Mouse (Mus musculus) bone marrow, adult 2 months (tissue): Measurements from ENCODE around the gene Ak2. TPM values are rescaled to one million over a fixed set of nuclear protein-coding genes. Genes with fewer than 3 reads are reported as not detected.

Experiments
- H3K27ac ChIP-seq: fragments of 200-500 bp; 2 replicates; pipeline ENCODE4 v1.5.1; 2012; ENCODE audit warnings: low read depth, mild to moderate bottlenecking, control low read depth, inconsistent platforms, low read length; ENCODE audit not compliant: control insufficient read depth, poor library complexity, insufficient read depth
- H3K4me1 ChIP-seq: fragments of 200-500 bp; 2 replicates; pipeline ENCODE4 v1.6.1; 2011; ENCODE audit warnings: low read length; ENCODE audit not compliant: control insufficient read depth, insufficient read depth
- H3K4me3 ChIP-seq: fragments of 200-500 bp; replicated peaks from 2 replicates; pipeline ENCODE3; 2011; ENCODE audit warnings: mild to moderate bottlenecking, low read depth, low read length, control low read depth; ENCODE audit not compliant: control insufficient read depth
- CTCF ChIP-seq: fragments of 200-500 bp; IDR thresholded peaks from 2 replicates; pipeline ENCODE4 v1.5.1; 2011; ENCODE audit warnings: low read length, control low read depth; ENCODE audit not compliant: control insufficient read depth, insufficient read depth
- POLR2A ChIP-seq: fragments of 200-500 bp; IDR thresholded peaks from 2 replicates; pipeline ENCODE4 v1.6.1; 2011; ENCODE audit warnings: low read depth, mild to moderate bottlenecking, control low read depth, low read length, borderline replicate concordance; ENCODE audit not compliant: control insufficient read depth
- WGBS: fragments of 180-500 bp; shearing (Covaris S2); methylation state at CpG from one replicate; pipeline ENCODE4 v1.1.7; 2018; 5-methylcytosine and 5-hydroxymethylcytosine counted together
- polyA plus RNA-seq: library from polyadenylated mRNA; stranded (reverse); fragments of >200 nt; gene quantifications from 2 replicates; pipeline ENCODE4 v1.2.4, GENCODE M21; 2011; ENCODE audit warnings: low replicate concordance; ENCODE audit not compliant: missing spikeins, insufficient read depth, insufficient read length

Ak2 gene
- polyA plus RNA-seq, 1 experiment: 118 TPM

- Histone ChIP-seq H3K27ac (no peak overlapping the region), H3K4me3 (no peak overlapping the region), H3K4me1 (peaks cover under 1% of the 10 kb centered on the region; the same call in 1 of the 2 replicates)
- TF ChIP-seq POLR2A (no peak), CTCF (no peak)
- 56% methylated on average over 3 of the region's 3 CpGs for WGBS
Measured at GRCm38 (mm10) chr4:129008672-129009071, 16.9 kb downstream of the Ak2 start.

- WGBS: 86% methylated on average over 5 of the region's 5 CpGs
- Histone ChIP-seq H3K27ac (no peak overlapping the region), H3K4me3 (no peak overlapping the region), H3K4me1 (no peaks in the 10 kb centered on the region)
- TF ChIP-seq POLR2A (no peak), CTCF (no peak)
Measured at GRCm38 (mm10) chr4:129009521-129009920, 17.8 kb downstream of the Ak2 start.

- Histone ChIP-seq H3K4me3 (no peak overlapping the region), H3K27ac (no peak overlapping the region), H3K4me1 (no peaks in the 10 kb centered on the region)
- WGBS: 24% methylated on average over 15 of the region's 15 CpGs
- TF ChIP-seq CTCF (no peak), POLR2A (no peak)
Measured at GRCm38 (mm10) chr4:129011604-129012121, 19.9 kb downstream of the Ak2 start.

- H3K27ac ChIP-seq: no peak overlapping the region
- no peaks in the 10 kb centered on the region; the same call in 1 of the 2 replicates for H3K4me1 ChIP-seq
- 77% methylated on average over 10 of the region's 10 CpGs for WGBS
- TF ChIP-seq CTCF (no peak), POLR2A (no peak)
- H3K4me3 ChIP-seq: no peak overlapping the region
Measured at GRCm38 (mm10) chr4:129013151-129013864, 21.6 kb downstream of the Ak2 start.

GRCm38 (mm10) chr4:129016329-129016728 is 24.6 kb downstream of the Ak2 start:
- 53% methylated on average over 4 of the region's 4 CpGs for WGBS
- H3K4me1 ChIP-seq: peaks cover 5% of the 10 kb centered on the region
- TF ChIP-seq POLR2A (no peak), CTCF (no peak)
- no peak overlapping the region for H3K27ac ChIP-seq
- H3K4me3 ChIP-seq: no peak overlapping the region

- Histone ChIP-seq H3K4me1 (peaks cover 5% of the 10 kb centered on the region), H3K27ac (no peak overlapping the region), H3K4me3 (no peak overlapping the region)
- TF ChIP-seq CTCF (no peak), POLR2A (no peak)
- WGBS: 24% methylated on average over 10 of the region's 10 CpGs
Measured at GRCm38 (mm10) chr4:129017150-129017549, 25.4 kb downstream of the Ak2 start.

- no peak overlapping the region for H3K4me3 ChIP-seq
- H3K27ac ChIP-seq: no peak overlapping the region
- WGBS: 46% methylated on average over 9 of the region's 9 CpGs
- TF ChIP-seq POLR2A (no peak), CTCF (no peak)
- H3K4me1 ChIP-seq: peaks cover 5% of the 10 kb centered on the region
Measured at GRCm38 (mm10) chr4:129018788-129019435, 27.2 kb downstream of the Ak2 start.

- Histone ChIP-seq H3K4me3 (no peak overlapping the region), H3K4me1 (peaks cover 7% of the 10 kb centered on the region), H3K27ac (no peak overlapping the region)
- no peak for TF ChIP-seq POLR2A
- TF ChIP-seq CTCF: no peak
- WGBS: 49% methylated on average over 9 of the region's 9 CpGs
Measured at GRCm38 (mm10) chr4:129019788-129020187, 28.0 kb downstream of the Ak2 start.

GRCm38 (mm10) chr4:129020454-129020853 is 28.7 kb downstream of the Ak2 start:
- WGBS: 26% methylated on average over 6 of the region's 6 CpGs
- TF ChIP-seq CTCF: no peak

More at GRCm38 (mm10) chr4:129020454-129020853, 28.7 kb downstream of the Ak2 start:
- Histone ChIP-seq H3K4me3 (no peak overlapping the region), H3K27ac (no peak overlapping the region), H3K4me1 (peaks cover 7% of the 10 kb centered on the region)
